Mouse (Mus musculus) retina, embryonic 14.5 days (tissue): ENCODE measurements around the gene Krt7.

ENCODE experiments used
- DNase-seq: peaks from one replicate; pipeline ENCODE4 v3.0.0-alpha.2; 2015; ENCODE audit warnings: low spot score

Gene Krt7

DNA sequence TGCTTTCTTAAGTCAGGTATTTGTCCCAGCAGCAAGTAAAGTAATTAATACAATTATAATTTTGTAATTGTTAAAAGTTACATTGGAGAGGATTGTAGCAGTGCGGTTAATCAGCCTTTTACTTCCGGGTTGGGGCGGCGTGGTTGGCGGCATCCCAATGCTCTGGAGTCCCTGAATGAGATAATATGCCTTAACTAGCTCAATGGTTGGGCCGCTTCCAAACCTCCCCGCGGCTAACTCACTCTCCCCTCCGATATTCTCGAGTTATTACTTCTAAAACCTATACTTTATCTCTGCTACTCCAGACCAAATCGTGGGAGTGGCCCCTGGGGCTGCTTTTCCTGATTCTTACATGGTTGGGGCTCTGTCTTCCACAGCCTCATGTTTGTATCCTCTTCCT, 35.7 kb downstream of the Krt7 start:
- no peak for DNase-seq

DNA sequence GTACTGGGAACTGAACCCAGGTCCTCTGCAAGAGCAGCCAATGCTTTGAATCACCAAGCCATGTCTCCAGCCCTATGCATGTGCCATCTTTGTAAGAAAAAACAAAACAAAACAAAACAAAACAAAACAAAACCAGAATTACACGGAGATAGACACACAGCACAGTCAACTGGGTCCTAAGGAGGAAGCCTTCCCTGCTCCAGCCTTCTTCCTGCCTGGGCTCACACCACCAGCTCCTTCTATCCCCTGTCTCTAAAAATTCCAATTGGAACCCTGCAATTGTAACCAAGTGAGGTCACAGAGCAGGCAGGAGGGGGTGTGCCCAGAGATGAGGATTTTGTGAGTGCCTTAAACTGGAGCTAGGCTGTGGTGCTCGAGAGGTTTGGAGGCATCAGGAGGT, 36.6 kb downstream of the Krt7 start, which contains the start of gene Krt88:
Krt88 (plus strand) TSS at position 301 of the 400 bp plus-strand sequence.
- DNase-seq, result no peak

DNA sequence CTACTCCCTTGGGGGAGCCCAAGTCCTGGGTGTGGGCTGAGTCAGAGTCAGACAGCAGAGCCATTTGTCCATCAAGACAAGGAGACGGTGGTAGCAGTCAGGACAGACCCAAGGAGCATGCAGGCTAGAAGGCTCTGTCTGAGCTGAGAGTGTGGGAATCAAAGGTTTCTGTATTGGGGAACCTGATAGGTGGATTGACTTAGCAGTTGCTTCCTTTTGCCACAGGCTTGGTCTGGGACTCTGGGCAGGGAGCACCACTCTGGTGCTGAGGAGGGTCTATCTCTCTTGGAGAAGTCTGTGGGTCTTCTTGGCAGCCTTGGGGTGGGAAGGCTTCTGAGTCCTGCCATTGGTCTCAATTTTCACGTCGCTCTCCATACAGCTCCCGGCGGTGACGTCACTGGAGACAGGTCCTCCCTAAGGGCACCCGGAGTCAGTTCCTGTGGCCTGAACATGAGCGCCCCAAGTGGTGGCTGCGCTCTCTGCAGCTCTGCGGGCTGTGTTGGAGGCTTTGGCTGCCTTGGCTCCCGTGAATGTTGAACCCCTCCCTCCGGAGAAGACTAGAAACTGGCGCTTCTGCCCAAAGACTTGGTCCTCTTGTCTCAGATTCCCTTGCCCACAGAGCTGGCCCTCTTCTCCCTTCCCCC, 42.4 kb downstream of the Krt7 start:
- peak; percentile 86 for DNase-seq

DNA sequence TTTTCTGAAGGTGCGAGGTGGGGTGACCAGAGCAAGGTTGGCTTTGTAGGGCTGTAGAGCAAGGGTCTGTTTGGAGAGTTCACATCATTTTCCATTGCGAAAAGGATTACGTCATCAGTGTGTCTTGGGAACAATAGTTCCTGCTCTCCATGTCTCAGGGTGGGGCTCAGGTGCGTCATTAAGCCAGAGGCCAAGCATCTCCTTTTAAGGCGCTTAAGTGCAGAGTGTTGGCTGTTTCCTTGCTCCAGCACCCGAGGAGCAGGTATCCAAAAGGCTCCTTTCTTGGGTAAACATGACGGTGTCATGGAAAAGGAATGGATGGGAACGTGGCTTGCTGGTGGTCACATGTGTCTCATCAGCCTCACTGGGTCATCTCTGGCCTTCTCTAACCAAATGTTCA, 43.9 kb downstream of the Krt7 start:
- no peak for DNase-seq

DNA sequence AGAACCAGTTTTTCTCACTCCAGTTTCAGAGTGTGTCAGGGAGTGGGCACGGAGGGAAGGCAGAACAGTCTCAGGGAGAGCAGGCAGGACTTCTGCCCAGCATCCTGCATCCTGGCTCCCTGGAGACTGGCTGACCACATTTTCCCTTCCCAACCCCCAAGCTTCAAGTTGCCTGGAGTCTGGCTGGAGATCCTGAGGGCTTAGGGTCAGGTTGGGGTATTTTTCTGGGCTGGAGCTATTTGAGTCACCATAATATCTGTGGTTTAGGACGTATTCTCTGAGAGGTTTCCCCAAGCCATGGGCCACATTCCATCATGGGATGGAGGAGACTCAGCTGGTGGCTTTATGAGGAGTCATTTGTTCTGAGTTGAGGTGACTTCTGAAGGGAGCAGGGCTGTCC, 44.4 kb downstream of the Krt7 start:
- DNase-seq, result no peak

DNA sequence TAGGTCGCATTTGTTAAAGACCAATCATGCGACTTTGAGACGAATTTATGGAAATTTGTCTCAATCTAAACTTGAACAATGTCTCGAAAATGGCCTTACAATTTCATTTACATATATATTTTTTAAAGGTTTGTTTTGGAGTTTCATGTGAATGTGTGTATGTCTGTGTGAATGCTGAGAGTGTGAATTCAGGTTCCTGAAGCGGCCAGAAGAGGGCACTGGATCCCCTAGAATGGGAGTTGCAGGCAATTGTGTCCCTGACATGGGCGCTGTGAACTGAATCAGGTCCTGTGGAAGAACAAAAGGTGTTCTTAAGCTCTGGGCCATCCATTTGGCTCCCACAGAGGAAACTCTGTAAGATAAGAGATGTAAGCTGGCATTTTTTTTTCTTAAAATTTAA, 45.0 kb downstream of the Krt7 start:
- DNase-seq, result no peak

DNA sequence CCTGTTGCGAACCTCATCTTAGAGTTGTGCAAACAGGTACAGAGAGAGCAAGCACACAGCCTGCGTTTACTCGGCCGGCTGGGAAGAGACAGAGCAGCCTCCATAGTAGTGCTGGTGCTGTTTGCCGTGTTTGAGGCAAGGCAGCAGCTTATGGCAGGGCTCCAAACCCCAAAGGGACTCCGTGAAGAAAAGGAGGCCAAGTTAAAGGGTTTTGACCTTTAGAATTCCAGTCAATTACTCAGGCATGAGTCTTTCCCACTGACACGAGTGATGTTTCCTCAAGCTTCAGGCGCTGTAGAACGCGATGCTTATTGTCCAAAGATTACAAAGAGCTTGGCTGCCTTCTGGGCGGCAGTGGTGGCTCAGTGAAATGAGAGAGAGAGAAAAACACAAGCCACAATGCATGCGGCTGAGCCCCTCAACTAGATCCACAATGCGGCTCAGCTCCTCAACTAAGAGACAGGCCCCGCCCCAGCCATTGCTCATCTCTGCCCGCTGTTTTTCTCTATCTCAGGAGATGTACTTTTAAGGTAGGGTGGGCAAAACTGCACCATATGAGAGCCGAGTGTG, 47.6 kb downstream of the Krt7 start:
- DNase-seq, result peak; percentile 47

DNA sequence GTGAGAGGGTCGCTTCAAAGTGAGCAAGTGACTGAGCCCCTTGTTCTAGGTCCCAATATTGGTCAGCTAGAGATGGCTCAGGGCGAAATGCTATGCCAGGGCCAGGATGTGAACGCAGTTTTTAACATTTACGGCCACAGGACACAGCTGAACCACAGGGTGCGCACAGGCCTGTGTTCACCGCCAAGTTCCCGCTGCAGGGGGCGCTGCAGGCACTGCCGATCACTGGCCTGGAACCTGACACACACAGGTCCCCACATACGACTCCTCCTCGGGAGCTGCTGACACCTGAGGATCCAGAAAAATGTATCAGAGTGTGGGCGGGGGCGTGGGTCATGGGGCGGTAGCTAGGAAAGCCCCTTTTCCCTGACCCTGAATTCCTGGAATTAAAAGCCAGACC, 48.4 kb downstream of the Krt7 start:
- peak; percentile 47 for DNase-seq

DNA sequence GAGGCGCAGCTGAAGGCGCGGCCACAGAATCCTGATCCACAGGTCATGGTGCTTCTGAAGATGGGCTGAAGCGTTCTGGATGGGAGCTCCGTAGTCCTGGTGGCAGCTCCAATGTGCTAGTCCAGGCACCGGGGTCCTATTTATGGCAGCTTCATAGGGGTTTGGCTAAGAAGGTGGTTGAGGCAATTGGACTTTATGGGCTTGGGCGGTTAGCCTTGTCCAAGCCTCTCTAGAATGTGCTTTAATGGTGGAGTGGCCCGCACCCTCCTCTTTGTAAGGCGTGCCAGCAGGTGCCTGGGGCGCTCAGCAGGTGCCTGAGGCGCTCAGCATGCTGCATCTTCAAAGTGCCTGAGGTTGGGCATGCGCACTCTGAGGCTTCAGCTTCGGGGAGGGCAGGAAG, 52.8 kb downstream of the Krt7 start, which contains the start of gene Krt81:
Krt81 (minus strand) TSS at position 101 of the 400 bp plus-strand sequence.
- no peak for DNase-seq

DNA sequence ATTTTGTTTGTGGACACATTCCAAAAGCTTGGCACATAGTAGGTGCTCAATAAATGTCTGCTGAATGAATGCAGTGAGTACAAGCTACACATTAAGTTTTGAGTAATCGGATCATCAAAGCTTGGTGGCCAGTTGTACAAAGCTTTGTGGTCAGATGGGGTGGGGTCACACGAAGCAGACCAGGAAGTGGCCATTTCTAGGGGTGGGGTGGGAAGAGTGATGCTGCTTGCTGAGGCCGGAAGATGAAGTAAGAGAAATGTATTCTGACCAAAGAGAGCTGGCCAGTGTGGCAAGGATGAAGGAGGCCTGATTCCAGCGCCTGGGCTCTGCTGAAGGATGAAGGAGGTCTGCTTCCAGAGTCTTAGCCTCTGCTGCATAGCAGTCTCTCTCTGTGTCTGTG, 58.2 kb downstream of the Krt7 start:
- no peak for DNase-seq

DNA sequence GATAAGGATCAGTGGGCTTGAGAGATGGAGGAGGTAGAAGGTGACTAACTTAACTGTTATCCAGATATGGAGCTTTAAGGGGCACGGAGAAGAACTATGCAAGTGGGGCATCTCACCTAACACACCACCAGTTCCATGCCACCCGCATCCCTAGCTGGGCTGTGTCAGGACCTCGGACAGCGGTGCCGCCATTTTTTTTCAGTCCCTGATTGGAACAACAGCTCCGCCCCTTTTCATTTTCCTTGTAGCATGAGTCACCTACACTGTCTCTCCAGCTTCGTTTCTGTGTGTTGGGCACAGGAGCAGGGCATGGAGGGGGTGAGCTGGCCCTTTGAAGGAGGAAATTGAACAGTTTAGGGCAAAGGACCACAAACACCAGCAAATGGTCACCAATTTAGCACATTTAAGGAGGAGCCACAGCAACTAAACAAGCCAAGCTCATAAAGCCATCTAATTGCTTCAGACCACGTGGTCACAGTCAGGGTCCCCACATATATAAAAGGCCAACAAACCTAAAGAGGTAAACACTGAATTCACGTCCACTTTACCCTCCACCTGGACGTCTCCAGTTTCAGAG, 62.2 kb downstream of the Krt7 start, which contains the start of gene Krt86:
Krt86 (plus strand) TSS at position 527 of the 577 bp plus-strand sequence.
- peak; percentile 66 for DNase-seq

DNA sequence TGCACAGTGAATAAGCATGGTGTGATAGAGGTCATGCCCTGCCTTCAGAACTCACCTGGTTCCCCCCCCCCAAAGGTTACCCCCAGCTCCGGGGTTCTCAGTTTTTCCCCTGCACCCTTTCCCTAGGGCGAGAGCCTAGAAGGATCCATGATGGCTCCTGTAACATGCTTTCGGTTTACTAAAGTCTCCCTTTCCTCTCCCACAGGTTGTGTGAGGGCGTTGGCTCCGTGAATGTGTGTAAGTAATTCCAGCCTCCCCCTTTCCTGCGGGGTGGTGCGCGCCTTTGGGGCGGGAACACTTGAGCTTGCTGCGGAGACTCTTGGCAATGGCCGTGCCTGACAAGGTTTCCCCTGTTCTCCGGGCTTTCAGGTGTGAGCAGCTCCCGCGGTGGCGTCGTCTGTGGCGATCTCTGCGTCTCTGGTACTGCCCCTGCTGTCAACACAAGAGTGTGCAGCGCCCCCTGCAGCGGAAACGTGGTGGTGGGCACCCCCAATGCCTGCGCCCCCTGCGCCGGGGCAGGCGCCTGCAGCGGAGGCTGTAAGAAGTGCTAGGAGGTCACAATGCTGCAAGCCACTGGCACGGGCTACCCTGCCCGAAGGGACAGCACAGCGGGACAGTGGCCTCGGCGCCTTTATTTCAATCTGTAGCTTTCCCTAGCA, 68.3 kb downstream of the Krt7 start:
- DNase-seq, result peak; percentile 70

DNA sequence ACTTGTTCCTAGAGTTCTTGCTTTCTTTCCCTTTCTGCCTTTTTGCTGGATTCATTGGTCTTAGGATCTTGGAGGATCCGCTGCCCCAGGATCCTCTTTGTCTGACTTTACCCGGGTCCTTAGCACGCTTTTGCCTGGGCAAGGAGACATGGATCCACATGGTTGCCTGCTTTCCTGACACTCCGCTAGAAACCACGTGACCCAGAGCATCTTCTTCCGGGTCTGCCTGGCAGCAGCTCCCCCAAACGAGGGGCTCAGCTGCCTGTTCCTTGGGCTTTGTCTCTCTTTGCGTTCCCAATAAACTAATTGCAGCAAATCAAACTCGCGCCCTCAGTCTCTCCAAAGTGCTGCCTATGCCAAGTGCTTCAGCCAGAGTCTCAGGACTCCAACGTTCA, 68.8 kb downstream of the Krt7 start:
- peak; percentile 33 for DNase-seq
